ENCODE assay signal across 20 mouse cellular contexts in genomic region chr1:184402985-184403384, GRCm38 (mm10).
DNase-seq lines count a peak whose midpoint lies in the region; ATAC-seq and TF ChIP-seq lines count a peak whose summit lies in the region.
"Had no signal": no experiment of that assay in that cellular context is flagged by ENCODE, and none has a peak within 500 bp of the region (broad histone marks: within the 10 kb centered on the region; RNA-seq: fewer than 3 reads in every experiment).

No protein-coding gene starts in this region.

- no peaks in the 10 kb centered on the region for H3K27me3 ChIP-seq in lung, embryonic 14.5 days (ENCODE audit: insufficient read depth, low read length)
- no peaks in the 10 kb centered on the region for H3K27me3 ChIP-seq in myocyte (ENCODE audit: control insufficient read depth, insufficient read depth, insufficient read length)
- H3K27me3 ChIP-seq: liver, embryonic 12.5 days; lung, embryonic 15.5 days; midbrain, embryonic 15.5 days; neural tube, embryonic 15.5 days had no signal

- no peaks in the 10 kb centered on the region for H3K36me3 ChIP-seq in lung, embryonic 14.5 days (ENCODE audit: insufficient read depth)
- no peaks in the 10 kb centered on the region for H3K36me3 ChIP-seq in myocyte (ENCODE audit: control insufficient read depth, insufficient read depth)
- H3K36me3 ChIP-seq: liver, embryonic 12.5 days; lung, embryonic 15.5 days; midbrain, embryonic 15.5 days; neural tube, embryonic 15.5 days had no signal

- H3K4me3 ChIP-seq in lung, embryonic 14.5 days (ENCODE audit: low read depth, low read length), result no peak overlapping the region
- no peak overlapping the region for H3K4me3 ChIP-seq in myocyte
- H3K4me3 ChIP-seq: layer of hippocampus, adult 2 months; liver, embryonic 12.5 days; lung, embryonic 15.5 days; midbrain, embryonic 15.5 days; neural tube, embryonic 15.5 days had no signal

- WGBS in lung, embryonic 14.5 days, result 54% methylated on average over 6 of the region's 6 CpGs

- DNase-seq in lung, embryonic 14.5 days, result peak; percentile 44
- DNase-seq in lung, postnatal 36 days, result no peak
- peak; percentile 52 for DNase-seq in NIH3T3 (ENCODE audit: low read depth)
- peak; percentile 5 for DNase-seq in hindlimb bud, embryonic 11.5 days (ENCODE audit: extremely low spot score, low read depth, low spot score)
- DNase-seq in thymus, postnatal 4 days, result no peak
- DNase-seq in left cerebral cortex, adult 8-10 months (ENCODE audit: low spot score in 2 of 2), result no peak
- DNase-seq: B cell, adult 2 months; cerebellum, adult 8-10 months; forebrain, postnatal 0 days; kidney, adult 18-20 months; layer of hippocampus, postnatal 36 days; spleen, adult 18-20 months; thymus, adult 2 months had no signal

- no peak overlapping the region for H3K4me2 ChIP-seq in lung, embryonic 14.5 days
- H3K4me2 ChIP-seq in myocyte (ENCODE audit: low read depth), result no peak overlapping the region
- H3K4me2 ChIP-seq: liver, embryonic 12.5 days; lung, embryonic 15.5 days; midbrain, embryonic 15.5 days; neural tube, embryonic 15.5 days had no signal

- H3K9me3 ChIP-seq in lung, embryonic 14.5 days (ENCODE audit: low read depth, low read length), result no peaks in the 10 kb centered on the region
- H3K9me3 ChIP-seq: liver, embryonic 12.5 days; lung, embryonic 15.5 days; midbrain, embryonic 15.5 days; neural tube, embryonic 15.5 days had no signal

- H3K27ac ChIP-seq in lung, embryonic 14.5 days (ENCODE audit: low read depth), result no peak overlapping the region
- H3K27ac ChIP-seq: kidney, postnatal 0 days; layer of hippocampus, adult 2 months; liver, embryonic 12.5 days; lung, embryonic 15.5 days; midbrain, embryonic 15.5 days; neural tube, embryonic 15.5 days had no signal

- no peaks in the 10 kb centered on the region; the same call in 1 of the 2 replicates for H3K4me1 ChIP-seq in lung, embryonic 14.5 days (ENCODE audit: insufficient read depth)
- H3K4me1 ChIP-seq: liver, embryonic 12.5 days; lung, embryonic 15.5 days; midbrain, embryonic 15.5 days had no signal

- no peak for TF ChIP-seq POLR2A in myocyte (IDR thresholded peaks at IDR 0.05; ENCODE audit: insufficient read length, low read depth)

- no peak overlapping the region for H3K9ac ChIP-seq in lung, embryonic 14.5 days
- H3K9ac ChIP-seq: forebrain, postnatal 0 days; liver, embryonic 12.5 days; lung, embryonic 15.5 days; midbrain, embryonic 15.5 days; neural tube, embryonic 15.5 days had no signal

- H3ac ChIP-seq in myocyte (ENCODE audit: control insufficient read depth, insufficient read length), result no peak overlapping the region

- TF ChIP-seq CTCF in lung, embryonic 14.5 days (IDR thresholded peaks at IDR 0.05; ENCODE audit: low read depth), result no peak

- ATAC-seq in lung, embryonic 14.5 days (ENCODE audit: insufficient read depth), result no peak
- ATAC-seq: forebrain, postnatal 0 days; liver, embryonic 12.5 days; midbrain, embryonic 15.5 days had no signal

- H3K79me2 ChIP-seq in myocyte (ENCODE audit: control insufficient read depth, insufficient read depth), result no peaks in the 10 kb centered on the region

TF ChIP-seq in myocyte, 11 proteins besides CTCF, POLR2A, EP300 and RAD21:
- peak; percentile 76; the same call in 1 of the 2 replicates for TF ChIP-seq CEBPB (IDR thresholded peaks at IDR 0.05; ENCODE audit: insufficient read depth, poor library complexity, severe bottlenecking)
- no peak for TF ChIP-seq POLR2AphosphoS2 (IDR thresholded peaks at IDR 0.05; ENCODE audit: insufficient read length, low read depth)

Comparison
In these comparisons a context has a peak if more than half of its experiments do, and no peak if none do; other contexts are left out.
1. DNase-seq: peak in lung, embryonic 14.5 days (single experiment), NIH3T3 (single experiment) and hindlimb bud, embryonic 11.5 days (single experiment); none in lung, postnatal 36 days (single experiment), thymus, postnatal 4 days (single experiment) and left cerebral cortex, adult 8-10 months (0 of 2).